Mouse (Mus musculus) C2C12 (cell line): ENCODE data around the gene Cdr2.

Source experiments
- CEBPB ChIP-seq: IDR thresholded peaks from one replicate; pipeline ENCODE4 v1.6.1; 2011; ENCODE audit warnings: low read depth, mild to moderate bottlenecking, control low read depth, moderate library complexity
- CTCF ChIP-seq: IDR thresholded peaks from one replicate; pipeline ENCODE4 v1.5.1; 2011; ENCODE audit not compliant: control insufficient read depth, insufficient read depth, insufficient read length
- MAX ChIP-seq: IDR thresholded peaks from one replicate; pipeline ENCODE4 v1.6.1; 2011; ENCODE audit warnings: mild to moderate bottlenecking, control low read depth
- MYOG ChIP-seq: IDR thresholded peaks from one replicate; pipeline ENCODE4 v1.6.1; 2011; ENCODE audit not compliant: control insufficient read depth, insufficient read length; ENCODE audit errors: extremely low read depth
- USF1 ChIP-seq: IDR thresholded peaks from one replicate; pipeline ENCODE4 v1.6.1; 2011; ENCODE audit warnings: low read depth, mild to moderate bottlenecking, control low read depth, moderate library complexity

- TF ChIP-seq CTCF (no peak), USF1 (no peak), CEBPB (no peak), MYOG (no peak), MAX (no peak)
Measured at GRCm38 (mm10) chr7:121011794-121012689, 29.9 kb upstream of the Cdr2 start.
